Mouse (Mus musculus) ES-Bruce4 (cell line): ENCODE results near the gene Grin2a. TPM values are rescaled to one million over a fixed set of nuclear protein-coding genes. Genes with fewer than 3 reads are reported as not detected.

ENCODE experiments used
- H3K27ac ChIP-seq: 2 replicates; pipeline ENCODE4 v1.5.1; 2012; ENCODE audit warnings: low read length, inconsistent platforms; ENCODE audit not compliant: insufficient read depth
- H3K27me3 ChIP-seq: 2 replicates; pipeline ENCODE4 v1.6.1; 2012; ENCODE audit warnings: mild to moderate bottlenecking, low read length, inconsistent platforms; ENCODE audit not compliant: control insufficient read depth, poor library complexity, insufficient read depth, severe bottlenecking
- H3K36me3 ChIP-seq: 2 replicates; pipeline ENCODE4 v1.6.1; 2012; ENCODE audit warnings: inconsistent platforms, mild to moderate bottlenecking, low read length, moderate library complexity; ENCODE audit not compliant: control insufficient read depth, poor library complexity, insufficient read depth, severe bottlenecking
- H3K4me1 ChIP-seq: one replicate; pipeline ENCODE4 v1.8.1; 2011; ENCODE audit warnings: low read length; ENCODE audit not compliant: control insufficient read depth, insufficient read depth
- H3K4me3 ChIP-seq: 2 replicates; pipeline ENCODE4 v1.5.1; 2011; ENCODE audit warnings: low read depth, mild to moderate bottlenecking, low read length
- H3K9ac ChIP-seq: 2 replicates; pipeline ENCODE4 v1.6.1; 2012; ENCODE audit warnings: low read depth, mild to moderate bottlenecking, inconsistent platforms; ENCODE audit not compliant: poor library complexity, severe bottlenecking
- H3K9me3 ChIP-seq: replicated peaks from 2 replicates; pipeline ENCODE4 v1.6.1; 2012; ENCODE audit warnings: mild to moderate bottlenecking, low read length, inconsistent platforms; ENCODE audit not compliant: control insufficient read depth, poor library complexity, insufficient read depth, severe bottlenecking
- CTCF ChIP-seq: IDR thresholded peaks from one replicate; pipeline ENCODE4 v1.8.1; 2011; ENCODE audit warnings: low read depth, low read length
- EP300 ChIP-seq: IDR thresholded peaks from 2 replicates; pipeline ENCODE4 v1.6.1; 2011; ENCODE audit warnings: low read depth, low read length; ENCODE audit not compliant: insufficient read depth
- POLR2A ChIP-seq: IDR thresholded peaks from one replicate; pipeline ENCODE4 v1.8.1; 2011; ENCODE audit warnings: low read length; ENCODE audit not compliant: insufficient read depth
- polyA plus RNA-seq: library from polyadenylated mRNA; stranded (reverse); fragments of >200 nt; gene quantifications from 2 replicates; pipeline ENCODE4 v1.2.4, GENCODE M21; 2011; ENCODE audit warnings: low read depth; ENCODE audit not compliant: missing spikeins, insufficient read depth, insufficient read length

Gene Grin2a
- polyA plus RNA-seq, 1 experiment, result 0.39 TPM

DNA sequence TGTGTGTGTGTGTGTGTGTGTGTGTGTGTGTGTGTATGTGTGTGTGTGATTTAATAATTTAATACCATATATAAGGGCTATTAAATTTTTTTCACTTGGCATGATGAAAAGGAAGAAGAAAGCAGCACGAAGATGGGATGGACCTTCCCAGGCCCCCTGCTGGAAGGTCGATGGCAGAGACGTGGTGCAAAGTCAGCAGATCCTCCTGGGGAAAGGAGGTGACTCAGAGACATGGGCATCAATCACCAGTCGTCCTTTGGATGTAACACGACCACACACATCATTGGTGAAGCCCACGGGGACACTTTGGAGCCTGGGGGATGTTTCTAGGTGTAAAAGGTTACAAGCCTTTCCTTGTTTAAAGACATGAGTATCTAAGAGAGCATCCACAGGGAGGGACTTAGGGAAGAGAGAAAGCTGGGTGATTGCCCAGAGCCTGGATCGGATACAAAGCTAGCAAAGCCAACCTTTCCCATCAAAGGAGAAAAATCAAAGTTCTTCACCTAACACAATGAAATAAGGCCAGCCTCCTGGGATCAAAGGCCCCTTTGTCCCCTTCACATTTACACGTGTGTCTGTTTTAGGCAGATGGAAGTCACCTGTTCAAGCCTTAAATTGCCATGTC, 53.9 kb downstream of the Grin2a start:
- no peak for TF ChIP-seq POLR2A
- TF ChIP-seq EP300, result no peak
- no peak for TF ChIP-seq CTCF
- Histone ChIP-seq H3K4me3 (no peak overlapping the region), H3K4me1 (no peaks in the 10 kb centered on the region)

DNA sequence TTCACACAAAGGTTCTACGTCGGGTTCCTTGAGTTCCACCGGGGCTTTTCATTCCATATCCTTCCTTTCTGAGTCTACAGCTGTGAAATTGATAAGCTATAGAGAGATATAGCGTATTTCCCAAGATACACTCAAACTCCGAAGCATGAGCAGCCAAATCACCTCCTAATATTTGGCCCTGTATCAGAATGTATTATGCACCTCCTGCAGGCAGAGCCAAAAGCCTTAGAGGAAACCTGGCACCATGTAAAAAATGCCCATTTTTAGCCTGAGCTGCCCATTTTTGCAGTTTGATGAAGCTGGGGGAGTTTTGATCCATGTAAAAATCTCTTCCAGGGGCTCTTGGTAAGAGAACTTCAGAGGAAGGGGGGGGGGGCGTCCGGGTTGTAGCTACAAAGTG, 54.6 kb downstream of the Grin2a start:
- Histone ChIP-seq H3K9ac (no peak overlapping the region), H3K4me1 (no peaks in the 10 kb centered on the region), H3K36me3 (no peaks in the 10 kb centered on the region), H3K9me3 (no peaks in the 10 kb centered on the region), H3K27ac (no peak overlapping the region), H3K4me3 (no peak overlapping the region), H3K27me3 (no peaks in the 10 kb centered on the region)
- TF ChIP-seq CTCF, result no peak
- TF ChIP-seq POLR2A, result no peak
- no peak for TF ChIP-seq EP300

More for the DNA sequence above, 53.9 kb downstream of the Grin2a start:
- Histone ChIP-seq H3K9me3 (no peaks in the 10 kb centered on the region), H3K36me3 (no peaks in the 10 kb centered on the region), H3K9ac (no peak overlapping the region), H3K27me3 (no peaks in the 10 kb centered on the region), H3K27ac (no peak overlapping the region)

DNA sequence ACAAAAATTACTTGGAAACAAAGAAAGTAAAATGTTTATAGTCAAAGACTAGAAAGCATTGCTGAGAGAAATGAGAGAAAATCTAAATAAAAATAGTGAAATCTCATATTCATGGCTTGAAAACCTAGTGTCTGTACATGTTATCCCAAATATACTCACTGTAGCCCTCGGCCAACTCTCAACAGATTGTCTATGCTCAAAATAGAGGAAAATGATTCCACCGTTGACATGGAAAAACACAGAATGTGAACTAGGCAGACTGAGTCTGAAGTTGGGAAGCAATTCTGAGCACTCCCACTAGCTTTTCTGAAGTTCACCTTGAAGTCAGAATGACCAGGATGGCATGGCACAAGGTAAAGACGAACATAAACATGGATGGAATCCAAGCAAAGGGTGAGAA, 84.7 kb downstream of the Grin2a start:
- Histone ChIP-seq H3K36me3 (no peaks in the 10 kb centered on the region), H3K27ac (no peak overlapping the region), H3K4me1 (no peaks in the 10 kb centered on the region), H3K4me3 (no peak overlapping the region), H3K9ac (no peak overlapping the region), H3K27me3 (no peaks in the 10 kb centered on the region), H3K9me3 (no peaks in the 10 kb centered on the region)
- TF ChIP-seq CTCF (no peak), POLR2A (no peak), EP300 (no peak)

DNA sequence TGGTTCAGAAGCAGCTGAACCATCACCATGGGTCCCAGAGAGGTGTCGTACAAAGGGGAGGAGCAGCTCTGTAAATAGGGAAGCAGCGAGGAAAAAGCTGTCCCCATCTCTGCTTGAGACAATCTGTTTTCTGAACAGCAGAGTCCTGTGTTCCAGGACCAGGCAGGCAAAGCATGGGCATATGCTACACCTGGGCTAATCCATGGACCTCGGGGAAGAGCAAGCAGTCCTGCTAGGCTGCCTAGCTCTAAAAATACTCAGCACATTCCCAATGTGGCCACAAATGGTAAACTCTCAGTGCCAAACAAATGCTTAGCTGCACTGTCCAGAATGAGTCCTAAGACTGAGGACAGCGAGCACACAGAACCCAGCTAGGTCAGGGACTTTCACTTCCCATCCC, 86.1 kb downstream of the Grin2a start:
- Histone ChIP-seq H3K27ac (no peak overlapping the region), H3K9me3 (no peaks in the 10 kb centered on the region), H3K36me3 (no peaks in the 10 kb centered on the region), H3K4me1 (no peaks in the 10 kb centered on the region), H3K9ac (no peak overlapping the region), H3K4me3 (no peak overlapping the region), H3K27me3 (no peaks in the 10 kb centered on the region)
- TF ChIP-seq EP300 (no peak), CTCF (no peak)

DNA sequence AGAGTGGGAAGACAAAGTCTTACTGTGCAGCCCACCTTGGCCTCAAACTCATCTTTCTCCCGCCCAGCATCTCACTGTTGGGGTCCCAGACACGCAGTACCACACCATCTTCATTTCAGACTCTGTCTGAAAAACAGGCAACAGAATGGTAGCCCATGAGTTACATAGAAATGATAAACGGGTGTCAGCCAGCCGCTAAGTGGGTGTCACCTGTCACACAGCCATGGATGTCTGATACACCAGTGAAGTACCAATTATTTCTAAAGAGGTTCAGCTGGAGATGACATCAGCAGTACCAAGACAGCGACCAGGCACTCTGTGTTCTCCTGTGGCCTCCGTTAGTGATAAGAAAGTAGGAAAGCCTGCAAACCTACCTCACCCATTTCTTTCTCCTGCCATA, 90.9 kb downstream of the Grin2a start:
- Histone ChIP-seq H3K9me3 (no peaks in the 10 kb centered on the region; the same call in 1 of the 2 replicates), H3K36me3 (no peaks in the 10 kb centered on the region), H3K9ac (no peak overlapping the region), H3K27ac (no peak overlapping the region), H3K4me3 (no peak overlapping the region), H3K27me3 (no peaks in the 10 kb centered on the region), H3K4me1 (no peaks in the 10 kb centered on the region)
- no peak for TF ChIP-seq EP300
- no peak for TF ChIP-seq CTCF
- TF ChIP-seq POLR2A, result no peak

DNA sequence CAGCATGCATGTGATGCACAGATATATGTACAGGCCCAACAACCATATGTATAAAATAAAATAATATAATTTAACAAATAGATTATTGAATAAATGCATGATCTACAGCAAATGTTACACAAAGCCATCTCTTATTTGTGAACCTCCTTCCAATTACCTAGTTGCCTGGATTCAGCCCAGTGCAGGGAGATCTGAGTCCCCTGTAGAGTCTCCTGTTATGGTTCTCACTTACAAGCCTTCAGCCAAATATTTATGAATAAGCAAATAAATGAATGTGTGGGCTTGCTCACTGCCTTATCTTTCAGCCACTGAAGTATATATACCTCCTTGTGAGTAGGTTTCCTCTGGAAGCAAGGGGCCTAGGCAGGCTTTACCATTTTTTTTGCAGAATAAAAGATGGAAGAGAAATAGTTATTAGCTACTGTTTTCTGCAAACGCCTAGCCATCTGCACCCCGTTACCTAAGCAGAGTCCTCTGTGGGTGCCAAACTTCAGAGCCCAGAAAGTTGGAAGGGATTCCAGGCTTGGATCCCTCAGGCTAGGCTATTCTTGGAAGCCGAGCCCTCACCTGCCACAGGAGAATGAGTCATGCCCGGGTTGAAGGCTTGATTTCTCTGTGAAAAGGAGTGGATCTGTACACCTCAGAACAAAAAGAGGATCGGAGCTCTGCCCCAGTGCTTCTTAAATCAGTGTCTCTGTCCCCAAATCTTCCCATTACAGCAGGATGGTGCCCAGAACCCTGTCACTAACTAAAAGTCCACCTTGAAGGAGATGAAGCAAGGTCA, 92.5 kb downstream of the Grin2a start:
- Histone ChIP-seq H3K9ac (no peak overlapping the region), H3K4me3 (no peak overlapping the region), H3K4me1 (no peaks in the 10 kb centered on the region), H3K27ac (no peak overlapping the region), H3K9me3 (no peaks in the 10 kb centered on the region; the same call in 1 of the 2 replicates), H3K27me3 (no peaks in the 10 kb centered on the region), H3K36me3 (no peaks in the 10 kb centered on the region)
- TF ChIP-seq EP300, result no peak
- no peak for TF ChIP-seq CTCF
- TF ChIP-seq POLR2A, result no peak
